Mouse (Mus musculus): ENCODE data around the gene P2rx7.

GRCm38 (mm10) chr5:122705174-122705573 is 61.5 kb downstream of the P2rx7 start:
- TF ChIP-seq CTCF (conservative IDR thresholded peaks at IDR 0.05; ENCODE audit: insufficient read depth, insufficient read length, low read depth, low read length): no peak
- no peak for TF ChIP-seq POLR2A (IDR thresholded peaks at IDR 0.05; ENCODE audit: low read depth, low read length)
